Mouse (Mus musculus): ENCODE measurements around the gene Moxd1. TPM values are rescaled to one million over a fixed set of nuclear protein-coding genes. Genes with fewer than 3 reads are reported as not detected.

The Moxd1 gene
- not detected for polyA plus RNA-seq (2017; shearing (Covaris generic))

DNA sequence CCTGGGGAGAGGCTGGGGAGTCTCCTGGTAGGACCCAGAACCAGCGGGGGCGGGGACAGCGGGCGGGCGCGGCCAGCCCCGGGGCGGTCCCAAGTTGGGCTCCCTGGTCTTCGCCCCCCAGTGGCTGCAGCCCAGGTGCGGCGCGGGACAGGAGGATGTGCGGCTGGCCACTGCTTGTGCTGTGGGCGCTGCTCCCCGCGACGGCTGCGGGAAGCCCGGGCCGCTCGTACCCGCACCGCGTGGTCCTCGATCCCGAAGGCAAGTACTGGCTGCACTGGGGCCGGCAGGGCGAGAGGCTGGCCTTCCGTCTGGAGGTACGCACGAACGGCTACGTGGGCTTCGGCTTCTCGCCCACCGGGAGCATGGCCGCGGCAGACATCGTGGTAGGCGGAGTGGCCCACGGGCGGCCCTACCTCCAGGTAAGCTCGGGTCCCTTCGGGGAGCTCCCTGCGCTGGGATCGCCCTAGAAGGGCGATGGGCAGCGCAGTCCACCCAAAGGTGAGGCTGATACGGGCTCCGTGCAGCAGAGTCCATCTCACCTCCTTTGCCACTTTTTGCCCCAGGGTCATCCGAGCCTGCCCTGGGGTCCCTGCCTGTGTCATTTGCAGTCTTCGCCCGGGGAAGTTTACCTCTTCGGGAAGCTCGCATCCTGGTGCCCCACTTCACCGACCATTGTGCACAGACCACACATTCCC lies at the start of gene Moxd1:
Gene Moxd1, plus strand, starts transcription at position 69 of the 695 bp plus-strand sequence.

Other genes with a start within 250 kb of the Moxd1 start
- gene Taar6, start 237.9 kb upstream of the Moxd1 start, polyA plus RNA-seq (2017; shearing (Covaris generic)) = not detected
- not detected for gene Taar7a, start 230.0 kb upstream of the Moxd1 start, polyA plus RNA-seq (2017; shearing (Covaris generic))
- gene Taar7b, start 223.6 kb upstream of the Moxd1 start, polyA plus RNA-seq (2017; shearing (Covaris generic)) = not detected
- 0.44 TPM for gene Taar7d, start 196.3 kb upstream of the Moxd1 start, polyA plus RNA-seq (2017; shearing (Covaris generic))
- gene Taar7e, start 185.9 kb upstream of the Moxd1 start, polyA plus RNA-seq (2017; shearing (Covaris generic)) = not detected
- gene Taar7f, start 174.0 kb upstream of the Moxd1 start, polyA plus RNA-seq (2017; shearing (Covaris generic)) = not detected
- gene Taar8a, start 147.0 kb upstream of the Moxd1 start, polyA plus RNA-seq (2017; shearing (Covaris generic)) = not detected
- not detected for gene Taar8b, start 131.2 kb upstream of the Moxd1 start, polyA plus RNA-seq (2017; shearing (Covaris generic))
- not detected for gene Taar8c, start 121.6 kb upstream of the Moxd1 start, polyA plus RNA-seq (2017; shearing (Covaris generic))
- gene Taar9, start 114.0 kb upstream of the Moxd1 start, polyA plus RNA-seq (2017; shearing (Covaris generic)) = not detected
- gene Stx7, start 74.2 kb upstream of the Moxd1 start, polyA plus RNA-seq (2017; shearing (Covaris generic)) = 20.8 TPM

Data from naive thymus-derived CD4-positive, alpha-beta T cell, adult 5 months (primary cell).